ENCODE assay signal across 7 mouse cellular contexts in the genomic region with DNA sequence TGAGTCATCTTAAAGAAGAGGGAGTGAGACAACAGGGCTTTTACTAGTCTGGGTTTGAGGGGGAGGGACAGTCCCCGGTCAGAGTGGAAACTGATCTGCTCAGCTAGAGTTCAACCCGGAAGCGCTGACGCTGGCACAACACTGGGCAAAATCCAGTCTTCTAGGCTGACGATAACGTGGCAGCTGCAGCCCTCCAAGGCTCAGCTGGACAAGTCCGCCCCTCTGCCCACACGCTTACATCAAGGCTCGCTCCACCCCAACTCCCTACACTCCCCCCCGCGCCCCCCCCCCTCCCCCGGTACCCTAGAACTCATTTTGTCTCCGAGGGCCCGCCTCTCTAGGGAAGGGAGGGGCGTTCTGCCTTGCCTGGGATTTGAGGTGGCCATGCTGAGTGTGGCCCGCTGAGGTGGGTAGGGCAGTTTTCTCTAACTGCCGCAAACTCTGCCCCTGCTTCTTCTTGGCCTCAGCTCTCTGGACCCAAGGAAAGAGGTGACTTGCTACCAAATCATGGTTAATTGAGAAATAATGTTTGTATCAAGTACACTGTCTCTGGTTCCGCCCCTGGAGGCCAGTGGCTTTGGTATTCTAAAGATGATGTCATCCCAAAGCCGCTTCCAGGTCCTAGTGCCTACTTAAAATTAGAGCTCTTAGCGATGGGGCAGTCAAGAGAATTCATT. TPM values are rescaled to one million over a fixed set of nuclear protein-coding genes. Genes with fewer than 3 reads are reported as not detected.
DNase-seq lines count a peak whose midpoint lies in the region; ATAC-seq lines count a peak whose summit lies in the region.

No protein-coding gene starts in this region.

- H3K9ac ChIP-seq in embryonic facial prominence, embryonic 12.5 days: peak overlapping the region; percentile 48
- H3K9ac ChIP-seq in limb, embryonic 11.5 days (ENCODE audit: low read length): peak overlapping the region; percentile 61
- H3K9ac ChIP-seq in midbrain, embryonic 14.5 days (replicated peaks; ENCODE audit: low read length): peak overlapping the region; percentile 32

- peak; percentile 91 for ATAC-seq in embryonic facial prominence, embryonic 12.5 days (ENCODE audit: insufficient number of reproducible peaks, insufficient read depth, low FRiP score, low TSS enrichment)
- peak; percentile 90 for ATAC-seq in limb, embryonic 11.5 days (ENCODE audit: insufficient number of reproducible peaks, low FRiP score, low TSS enrichment, low read depth)
- peak; percentile 94 for ATAC-seq in midbrain, embryonic 14.5 days (ENCODE audit: low FRiP score, low TSS enrichment)

- peak; percentile 93 for DNase-seq in adrenal gland, postnatal 14 days
- DNase-seq in heart, adult 11 months: peak; percentile 99
- DNase-seq in kidney, adult 18-20 months: peak; percentile 90
- peak; percentile 80 for DNase-seq in limb, embryonic 11.5 days (ENCODE audit: low spot score)
- peak; percentile 87 for DNase-seq in midbrain, embryonic 14.5 days
- DNase-seq in spleen, adult 18-20 months: peak; percentile 61 to 70

- H3K36me3 ChIP-seq in embryonic facial prominence, embryonic 12.5 days: no peaks in the 10 kb centered on the region
- H3K36me3 ChIP-seq in limb, embryonic 11.5 days (ENCODE audit: control insufficient read depth, insufficient read depth, low read length): no peaks in the 10 kb centered on the region
- no peaks in the 10 kb centered on the region for H3K36me3 ChIP-seq in midbrain, embryonic 14.5 days (ENCODE audit: control insufficient read depth, insufficient read depth, low read length)

- 2% methylated on average over 19 of the region's 20 CpGs for WGBS in embryonic facial prominence, embryonic 12.5 days
- under 1% methylated on average over 17 of the region's 20 CpGs for WGBS in limb, embryonic 11.5 days
- 0% methylated on average over 20 of the region's 20 CpGs for WGBS in midbrain, embryonic 14.5 days

- no peaks in the 10 kb centered on the region for H3K9me3 ChIP-seq in embryonic facial prominence, embryonic 12.5 days
- no peaks in the 10 kb centered on the region for H3K9me3 ChIP-seq in limb, embryonic 11.5 days (ENCODE audit: control insufficient read depth, low read length)
- H3K9me3 ChIP-seq in midbrain, embryonic 14.5 days (ENCODE audit: control insufficient read depth, low read length): no peaks in the 10 kb centered on the region

- no peaks in the 10 kb centered on the region for H3K4me1 ChIP-seq in embryonic facial prominence, embryonic 12.5 days
- no peaks in the 10 kb centered on the region for H3K4me1 ChIP-seq in limb, embryonic 11.5 days (ENCODE audit: control insufficient read depth, insufficient read depth, low read length)
- peaks cover 3% of the 10 kb centered on the region; the same call in 1 of the 2 replicates for H3K4me1 ChIP-seq in midbrain, embryonic 14.5 days (ENCODE audit: control insufficient read depth, insufficient read depth, low read length)

- peak overlapping the region; percentile 52 for H3K4me3 ChIP-seq in embryonic facial prominence, embryonic 12.5 days
- peak overlapping the region; percentile 40 for H3K4me3 ChIP-seq in limb, embryonic 11.5 days (ENCODE audit: low read depth, low read length)
- H3K4me3 ChIP-seq in midbrain, embryonic 14.5 days (replicated peaks; ENCODE audit: low read depth, low read length): peak overlapping the region; percentile 35

- peak overlapping the region; percentile 75 for H3K27ac ChIP-seq in embryonic facial prominence, embryonic 12.5 days
- H3K27ac ChIP-seq in limb, embryonic 11.5 days (replicated peaks; ENCODE audit: low read depth, low read length): 0 out of 2 replicates have a peak overlapping the region, but pooled peaks have one; percentile 12
- H3K27ac ChIP-seq in midbrain, embryonic 14.5 days (replicated peaks; ENCODE audit: low read depth, low read length): peak overlapping the region; percentile 87

- H3K27me3 ChIP-seq in embryonic facial prominence, embryonic 12.5 days: no peaks in the 10 kb centered on the region
- no peaks in the 10 kb centered on the region for H3K27me3 ChIP-seq in limb, embryonic 11.5 days (ENCODE audit: control insufficient read depth, insufficient read depth, low read length)
- H3K27me3 ChIP-seq in midbrain, embryonic 14.5 days (ENCODE audit: control insufficient read depth, insufficient read depth, low read length): no peaks in the 10 kb centered on the region

- H3K4me2 ChIP-seq in embryonic facial prominence, embryonic 12.5 days (replicated peaks): peak overlapping the region; percentile 56
- H3K4me2 ChIP-seq in limb, embryonic 11.5 days (ENCODE audit: low read depth, severe bottlenecking): peak overlapping the region; percentile 57
- peak overlapping the region; percentile 52 for H3K4me2 ChIP-seq in midbrain, embryonic 14.5 days (ENCODE audit: low read length)

RNA-seq across cellular contexts. Expression of gene Rab6a, which starts 16.2 kb away (rescaled TPM):
- 68.0 TPM in 2 replicates for total RNA-seq in adrenal gland, postnatal 14 days (2021)
- polyA plus RNA-seq in embryonic facial prominence, embryonic 12.5 days (2016; fragmentation: Nextera tagmentation; extraction: Ambion mirVana): 121 and 126 TPM in 2 replicates
- polyA plus RNA-seq in limb, embryonic 11.5 days (2014; fragmentation: Nextera tagmentation; extraction: Ambion mirVana): 128 TPM in 2 replicates
- polyA plus RNA-seq in midbrain, embryonic 14.5 days (2014; fragmentation: Nextera tagmentation; extraction: Ambion mirVana): 272 and 300 TPM in 2 replicates

RNA-seq across cellular contexts. Expression of gene Mrpl48, which starts 17.1 kb away (rescaled TPM):
- 59.8 and 60.9 TPM in 2 replicates for total RNA-seq in adrenal gland, postnatal 14 days (2021)
- polyA plus RNA-seq in embryonic facial prominence, embryonic 12.5 days (2016; fragmentation: Nextera tagmentation; extraction: Ambion mirVana): 64.3 and 67.4 TPM in 2 replicates
- polyA plus RNA-seq in limb, embryonic 11.5 days (2014; fragmentation: Nextera tagmentation; extraction: Ambion mirVana): 56.8 and 66.9 TPM in 2 replicates
- 91.3 and 95.9 TPM in 2 replicates for polyA plus RNA-seq in midbrain, embryonic 14.5 days (2014; fragmentation: Nextera tagmentation; extraction: Ambion mirVana)

RNA-seq across cellular contexts. Expression of gene Coa4, which starts 54.1 kb away (rescaled TPM):
- total RNA-seq in adrenal gland, postnatal 14 days (2021): 7.8 and 10.4 TPM in 2 replicates
- 14.9 and 15.7 TPM in 2 replicates for polyA plus RNA-seq in embryonic facial prominence, embryonic 12.5 days (2016; fragmentation: Nextera tagmentation; extraction: Ambion mirVana)
- 21.3 and 22.2 TPM in 2 replicates for polyA plus RNA-seq in limb, embryonic 11.5 days (2014; fragmentation: Nextera tagmentation; extraction: Ambion mirVana)
- 16.5 and 16.6 TPM in 2 replicates for polyA plus RNA-seq in midbrain, embryonic 14.5 days (2014; fragmentation: Nextera tagmentation; extraction: Ambion mirVana)

Comparison
In these comparisons a context has a peak if more than half of its experiments do, and no peak if none do; other contexts are left out.
1. Peak in every context shown above with its lines: DNase-seq, ATAC-seq, H3K4me3 ChIP-seq and H3K27ac ChIP-seq.
2. H3K27ac ChIP-seq: peak in every context shown above with its lines; median percentile 87 in midbrain, embryonic 14.5 days; 75 in embryonic facial prominence, embryonic 12.5 days; 12 in limb, embryonic 11.5 days.